Mouse (Mus musculus): ENCODE results near the gene Hist1h4k.

GRCm38 (mm10) chr13:21706669-21707068, 43.6 kb downstream of the Hist1h4k start:
- no peak for TF ChIP-seq POLR2A (IDR thresholded peaks at IDR 0.05; ENCODE audit: borderline replicate concordance, extremely low read depth, insufficient read depth, insufficient read length, poor library complexity, severe bottlenecking)
- TF ChIP-seq CTCF (IDR thresholded peaks at IDR 0.05; ENCODE audit: borderline replicate concordance, extremely low read depth, insufficient read depth, insufficient read length), result no peak
